Mouse (Mus musculus) macrophage (primary cell): ENCODE measurements around the gene Usp24. TPM values are rescaled to one million over a fixed set of nuclear protein-coding genes. Genes with fewer than 3 reads are reported as not detected.
"Not testable (repeated sequence)": the region's sequence is repeated elsewhere in the genome, so short reads cannot be mapped to it uniquely, and the experiment has no call there.

Source experiments
- H3K27ac ChIP-seq: fragments of 350-480 bp; formaldehyde crosslinking; 2 replicates; pipeline ENCODE4 v1.9.0; 2021
- H3K36me3 ChIP-seq: fragments of 350-480 bp; formaldehyde crosslinking; 2 replicates; pipeline ENCODE4 v1.9.0; 2021; ENCODE audit errors: inconsistent target
- H3K4me3 ChIP-seq: fragments of 350-480 bp; formaldehyde crosslinking; 2 replicates; pipeline ENCODE4 v1.9.0; 2021; ENCODE audit errors: inconsistent target
- H3K79me2 ChIP-seq: fragments of 350-480 bp; formaldehyde crosslinking; 2 replicates; pipeline ENCODE4 v1.9.0; 2021; ENCODE audit errors: inconsistent target
- WGBS: methylation state at CpG from one replicate; pipeline ENCODE4 v1.1.7; 2026; ENCODE audit warnings: inconsistent platforms; ENCODE audit not compliant: missing documents; 5-methylcytosine and 5-hydroxymethylcytosine counted together
- polyA plus RNA-seq: library from polyadenylated mRNA; stranded (reverse); fragments of 250-400 nt; gene quantifications from 3 replicates; pipeline ENCODE4 v1.2.4, GENCODE M21; 2018; ENCODE audit warnings: inconsistent platforms

The Usp24 gene
- polyA plus RNA-seq, 1 experiment from 2014 or later = 18.5 TPM

- no peak overlapping the region for H3K27ac ChIP-seq
- WGBS = 97% methylated on average over 8 of the region's 8 CpGs
- H3K36me3 ChIP-seq = no peaks in the 10 kb centered on the region
- H3K4me3 ChIP-seq = no peak overlapping the region
- peaks cover 11% of the 10 kb centered on the region for H3K79me2 ChIP-seq
Observed at GRCm38 (mm10) chr4:106312651-106313050, 3.4 kb upstream of the Usp24 start.

GRCm38 (mm10) chr4:106313070-106313469 lies 2.9 kb upstream of the Usp24 start:
- Histone ChIP-seq H3K79me2 (peaks cover 15% of the 10 kb centered on the region), H3K27ac (no peak overlapping the region), H3K4me3 (no peak overlapping the region), H3K36me3 (no peaks in the 10 kb centered on the region)
- 76% methylated on average over 8 of the region's 8 CpGs for WGBS

GRCm38 (mm10) chr4:106313874-106314273 lies 2.1 kb upstream of the Usp24 start:
- Histone ChIP-seq H3K4me3 (no peak overlapping the region), H3K27ac (no peak overlapping the region), H3K36me3 (no peaks in the 10 kb centered on the region), H3K79me2 (peaks cover 23% of the 10 kb centered on the region)
- 67% methylated on average over 3 of the region's 4 CpGs for WGBS

GRCm38 (mm10) chr4:106314291-106314690 lies 1.7 kb upstream of the Usp24 start:
- no peak overlapping the region for H3K4me3 ChIP-seq
- no peak overlapping the region for H3K27ac ChIP-seq

DNA sequence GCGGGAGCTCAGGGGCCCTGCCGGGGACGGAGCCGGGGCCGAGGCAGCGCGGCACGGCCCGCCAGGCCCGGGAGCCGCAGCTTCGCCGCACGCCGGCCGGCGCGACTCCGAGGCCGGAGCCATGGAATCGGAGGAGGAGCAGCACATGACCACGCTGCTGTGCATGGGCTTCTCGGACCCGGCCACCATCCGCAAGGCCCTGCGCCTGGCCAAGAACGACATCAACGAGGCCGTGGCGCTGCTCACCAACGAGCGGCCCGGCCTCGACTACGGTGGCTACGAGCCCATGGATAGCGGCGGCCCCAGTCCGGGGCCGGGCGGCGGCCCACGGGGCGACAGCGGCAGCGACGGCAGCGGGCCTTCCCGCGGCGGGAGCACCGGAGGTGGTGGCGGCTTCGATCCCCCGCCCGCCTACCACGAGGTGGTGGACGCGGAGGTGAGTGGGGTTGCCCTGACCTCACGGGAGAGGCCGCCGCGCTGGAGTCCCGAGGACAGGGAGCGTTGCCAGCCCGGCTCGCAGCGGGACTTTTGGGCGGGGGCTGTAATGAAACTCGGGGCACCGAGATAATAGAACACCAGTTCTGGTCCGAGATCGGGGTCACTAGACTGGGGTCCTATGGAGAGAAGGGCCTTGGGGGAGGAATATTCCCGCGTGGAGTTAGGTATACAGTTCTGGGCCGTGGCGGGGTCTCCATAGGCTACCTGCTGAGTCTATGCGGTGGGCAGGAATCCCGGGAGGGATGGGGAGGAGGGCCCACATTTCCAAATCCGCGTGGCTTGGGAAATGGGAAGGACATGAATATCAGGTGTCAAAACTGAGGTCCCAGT lies 552 bp downstream of the Usp24 start:
- no peaks in the 10 kb centered on the region for H3K36me3 ChIP-seq
- peak overlapping the region; percentile 82 for H3K4me3 ChIP-seq
- whole genome bisulfite sequencing = under 1% methylated on average over 77 of the region's 81 CpGs
- H3K79me2 ChIP-seq = peaks cover 50% of the 10 kb centered on the region
- H3K27ac ChIP-seq = peak overlapping the region; percentile 46

More at GRCm38 (mm10) chr4:106314291-106314690, 1.7 kb upstream of the Usp24 start:
- H3K79me2 ChIP-seq = peaks cover 27% of the 10 kb centered on the region
- no peaks in the 10 kb centered on the region for H3K36me3 ChIP-seq

- Histone ChIP-seq H3K4me3 (peak overlapping the region; percentile 82), H3K79me2 (peaks cover 59% of the 10 kb centered on the region), H3K27ac (peak overlapping the region; percentile 46), H3K36me3 (no peaks in the 10 kb centered on the region)
- 62% methylated on average over 19 of the region's 19 CpGs for WGBS
Observed at GRCm38 (mm10) chr4:106317179-106318055, 1.4 kb downstream of the Usp24 start.

- 90% methylated on average over 4 of the region's 4 CpGs for whole genome bisulfite sequencing
- Histone ChIP-seq H3K4me3 (no peak overlapping the region), H3K79me2 (peaks cover 66% of the 10 kb centered on the region), H3K27ac (no peak overlapping the region), H3K36me3 (no peaks in the 10 kb centered on the region)
Observed at GRCm38 (mm10) chr4:106318208-106318607, 2.2 kb downstream of the Usp24 start.

- no peak overlapping the region for H3K4me3 ChIP-seq
- 100% methylated on average over 6 of the region's 6 CpGs for WGBS
- peaks cover 74% of the 10 kb centered on the region for H3K79me2 ChIP-seq
- H3K36me3 ChIP-seq = no peaks in the 10 kb centered on the region
- H3K27ac ChIP-seq = no peak overlapping the region
Observed at GRCm38 (mm10) chr4:106318976-106319375, 3.0 kb downstream of the Usp24 start.

DNA sequence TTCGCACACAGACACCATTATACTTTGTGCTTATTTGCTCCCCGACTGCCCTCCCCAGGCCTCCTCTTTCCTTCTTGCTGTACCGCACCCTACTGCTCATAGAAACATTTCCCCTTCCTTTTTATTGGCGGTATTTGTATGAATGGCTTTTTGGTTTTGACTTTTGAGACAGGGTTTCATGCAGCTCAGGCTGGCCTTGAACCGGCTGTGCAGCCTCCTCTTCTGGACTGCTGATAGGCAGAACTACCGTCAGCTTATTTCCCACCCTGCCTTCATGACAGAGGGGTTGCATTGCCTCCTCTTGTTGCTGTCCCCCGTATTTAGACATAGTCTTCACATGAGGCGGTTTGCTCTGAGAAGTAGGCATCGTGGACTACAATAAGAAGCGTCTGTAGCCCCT lies 6.8 kb downstream of the Usp24 start:
- H3K4me3 ChIP-seq = no peak overlapping the region
- peaks cover 100% of the 10 kb centered on the region for H3K79me2 ChIP-seq
- no peak overlapping the region for H3K27ac ChIP-seq
- no peaks in the 10 kb centered on the region for H3K36me3 ChIP-seq
- WGBS = 95% methylated on average over 10 of the region's 10 CpGs

DNA sequence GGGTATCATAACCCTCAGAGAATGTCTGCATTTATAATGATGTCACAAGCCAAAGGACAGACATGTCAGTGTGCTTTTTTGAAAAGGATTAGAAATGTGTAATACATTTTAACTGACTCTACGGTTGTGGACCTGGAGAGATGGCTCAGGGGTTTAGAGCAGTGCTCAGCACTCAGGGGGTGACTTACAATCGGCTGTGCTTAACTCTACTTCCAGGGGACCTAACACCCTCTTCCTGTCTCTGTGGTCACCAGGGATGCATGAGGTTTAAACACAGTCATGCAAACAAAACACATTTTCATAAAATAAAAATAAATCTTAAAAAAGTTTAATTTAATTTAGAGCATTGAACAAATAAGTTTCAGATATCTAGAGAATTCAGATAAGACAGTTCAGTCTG lies 7.3 kb downstream of the Usp24 start:
- Histone ChIP-seq H3K27ac (no peak overlapping the region), H3K4me3 (no peak overlapping the region), H3K36me3 (no peaks in the 10 kb centered on the region), H3K79me2 (peaks cover 98% of the 10 kb centered on the region)
- 68% methylated on average over 2 of the region's 2 CpGs for WGBS

DNA sequence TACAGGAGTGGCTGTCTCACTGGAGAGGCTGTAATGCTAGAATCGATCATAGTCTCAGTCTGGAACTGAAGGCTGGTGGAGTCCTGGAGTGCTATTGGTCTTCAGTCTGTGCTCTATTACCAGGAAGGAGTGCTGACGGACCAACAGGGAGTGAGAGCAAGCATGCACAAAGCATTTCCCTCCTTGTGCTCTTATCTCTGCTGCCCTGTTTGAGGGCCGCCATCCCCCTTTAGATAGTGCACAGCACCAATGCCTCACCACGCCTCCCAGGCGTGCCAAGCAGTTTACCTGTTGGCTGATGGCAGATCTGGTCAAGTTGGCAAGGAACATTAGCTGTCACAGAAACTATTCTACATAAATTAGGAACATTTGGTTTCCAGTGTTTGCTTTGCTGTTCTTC lies 11.4 kb downstream of the Usp24 start:
- Histone ChIP-seq H3K36me3 (no peaks in the 10 kb centered on the region), H3K4me3 (no peak overlapping the region), H3K27ac (no peak overlapping the region), H3K79me2 (peaks cover 95% of the 10 kb centered on the region)
- 92% methylated on average over 5 of the region's 5 CpGs for WGBS

GRCm38 (mm10) chr4:106328704-106329103 lies 12.7 kb downstream of the Usp24 start:
- Histone ChIP-seq H3K36me3 (no peaks in the 10 kb centered on the region), H3K4me3 (no peak overlapping the region), H3K79me2 (peaks cover 95% of the 10 kb centered on the region), H3K27ac (no peak overlapping the region)
- 38% methylated on average over 4 of the region's 4 CpGs for WGBS

DNA sequence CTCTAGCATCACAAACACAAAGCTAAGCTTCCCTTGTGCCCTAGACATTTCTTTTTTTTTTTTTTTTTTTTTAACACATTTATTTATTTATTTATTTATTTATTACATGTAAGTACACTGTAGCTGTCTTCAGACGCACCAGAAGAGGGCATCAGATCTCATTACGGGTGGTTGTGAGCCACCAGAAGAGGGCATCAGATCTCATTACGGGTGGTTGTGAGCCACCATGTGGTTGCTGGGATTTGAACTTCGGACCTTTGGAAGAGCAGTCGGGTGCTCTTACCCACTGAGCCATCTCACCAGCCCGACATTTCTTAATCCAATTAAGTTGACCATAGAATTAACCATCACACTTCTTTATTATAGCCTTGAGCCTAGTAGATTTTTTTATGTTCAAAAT lies 13.2 kb downstream of the Usp24 start:
- not testable (repeated sequence) for H3K27ac ChIP-seq
- 80% methylated on average over 2 of the region's 6 CpGs for WGBS

GRCm38 (mm10) chr4:106330371-106330819 lies 14.4 kb downstream of the Usp24 start:
- Histone ChIP-seq H3K27ac (no peak overlapping the region), H3K79me2 (peaks cover 95% of the 10 kb centered on the region), H3K36me3 (no peaks in the 10 kb centered on the region), H3K4me3 (no peak overlapping the region)
- 96% methylated on average over 5 of the region's 5 CpGs for WGBS

More for the DNA sequence above, 13.2 kb downstream of the Usp24 start:
- not testable (repeated sequence) for H3K4me3 ChIP-seq, H3K36me3 ChIP-seq
- peaks cover 95% of the 10 kb centered on the region for H3K79me2 ChIP-seq

DNA sequence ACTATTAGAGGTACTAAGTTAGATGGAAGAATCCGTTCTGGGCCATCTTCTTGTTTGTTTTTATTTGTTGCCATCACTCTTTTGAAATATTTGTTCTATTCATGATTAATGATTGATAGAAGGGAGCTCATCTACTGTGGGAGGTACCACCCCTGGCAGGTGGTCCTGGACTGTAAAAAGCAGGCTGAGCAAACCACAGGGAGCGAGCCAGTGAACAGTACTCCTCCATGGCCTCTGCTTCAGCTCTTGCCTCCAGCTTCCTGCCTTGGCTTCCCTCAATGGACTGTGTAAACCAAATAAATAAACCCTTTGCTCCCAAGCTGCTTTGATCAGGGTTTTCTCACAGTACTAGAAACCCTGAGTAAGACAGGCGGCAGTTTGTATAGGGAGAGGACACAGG lies 17.1 kb downstream of the Usp24 start:
- H3K36me3 ChIP-seq = no peaks in the 10 kb centered on the region
- H3K27ac ChIP-seq = no peak overlapping the region
- 100% methylated on average over 3 of the region's 3 CpGs for WGBS
- H3K79me2 ChIP-seq = peaks cover 94% of the 10 kb centered on the region
- no peak overlapping the region for H3K4me3 ChIP-seq
